ENCODE assay signal across 14 mouse cellular contexts in genomic region chr5:51391319-51391718, GRCm38 (mm10).
DNase-seq lines count a peak whose midpoint lies in the region; ATAC-seq and TF ChIP-seq lines count a peak whose summit lies in the region.
"Had no signal": no experiment of that assay in that cellular context is flagged by ENCODE, and none has a peak within 500 bp of the region (broad histone marks: within the 10 kb centered on the region; RNA-seq: fewer than 3 reads in every experiment).

No protein-coding gene starts in this region.

- no peaks in the 10 kb centered on the region for H3K27me3 ChIP-seq in liver, postnatal 0 days (ENCODE audit: insufficient read depth, low read length)
- H3K27me3 ChIP-seq in liver, embryonic 11.5 days (replicated peaks; ENCODE audit: control insufficient read depth, insufficient read depth, low read length) = no peaks in the 10 kb centered on the region
- no peaks in the 10 kb centered on the region for H3K27me3 ChIP-seq in small intestine, adult 2 months (ENCODE audit: control insufficient read depth, insufficient read depth, low read length)
- H3K27me3 ChIP-seq: forebrain, embryonic 12.5 days; heart, embryonic 13.5 days; limb, embryonic 13.5 days had no signal

- H3K4me2 ChIP-seq in liver, postnatal 0 days (ENCODE audit: low read depth, low read length) = no peak overlapping the region
- no peak overlapping the region for H3K4me2 ChIP-seq in liver, embryonic 11.5 days
- H3K4me2 ChIP-seq: forebrain, embryonic 12.5 days; heart, embryonic 13.5 days; limb, embryonic 13.5 days had no signal

- TF ChIP-seq EP300 in liver, postnatal 0 days (IDR thresholded peaks at IDR 0.05; ENCODE audit: low read depth) = no peak

- peak; percentile 14 for DNase-seq in liver, postnatal 0 days
- no peak for DNase-seq in liver, embryonic 11.5 days (ENCODE audit: low spot score)
- DNase-seq in heart, adult 9 months (ENCODE audit: low spot score in 2 of 2) = peak; percentile 14 to 31
- DNase-seq in kidney, adult 8-10 months = peak; percentile 76 to 81
- no peak for DNase-seq in cerebellum, postnatal 36 days
- DNase-seq in right cerebral cortex, postnatal 36 days (ENCODE audit: low spot score in 2 of 2) = no peak
- DNase-seq: cerebellum, adult 2 months; lung, postnatal 14 days; spleen, adult 18-20 months had no signal

- peak; percentile 62; the same call in 1 of the 2 replicates for TF ChIP-seq POLR2A in small intestine, adult 2 months (IDR thresholded peaks at IDR 0.05; ENCODE audit: low read depth, low read length)

- TF ChIP-seq CTCF in liver, postnatal 0 days (IDR thresholded peaks at IDR 0.05; ENCODE audit: low read depth) = no peak
- TF ChIP-seq CTCF in small intestine, adult 2 months (IDR thresholded peaks at IDR 0.05; ENCODE audit: extremely low read depth, insufficient read length, insufficient replicate concordance, low read depth, low read length) = no peak

- no peak overlapping the region for H3K9ac ChIP-seq in liver, postnatal 0 days (replicated peaks)
- H3K9ac ChIP-seq in liver, embryonic 11.5 days (ENCODE audit: low read depth, low read length) = no peak overlapping the region
- H3K9ac ChIP-seq: forebrain, embryonic 12.5 days; heart, embryonic 13.5 days; limb, embryonic 13.5 days had no signal

- no peak overlapping the region for H3K27ac ChIP-seq in liver, postnatal 0 days (ENCODE audit: low read depth)
- H3K27ac ChIP-seq in liver, embryonic 11.5 days (ENCODE audit: low read depth, low read length) = no peak overlapping the region
- peak overlapping the region; percentile 96 for H3K27ac ChIP-seq in small intestine, adult 2 months (ENCODE audit: insufficient read depth, low read depth, low read length)
- H3K27ac ChIP-seq: forebrain, embryonic 12.5 days; heart, embryonic 13.5 days; limb, embryonic 13.5 days had no signal

- no peaks in the 10 kb centered on the region for H3K36me3 ChIP-seq in liver, postnatal 0 days (replicated peaks; ENCODE audit: insufficient read depth, low read length)
- no peaks in the 10 kb centered on the region for H3K36me3 ChIP-seq in liver, embryonic 11.5 days (ENCODE audit: control insufficient read depth, insufficient read depth, low read length)
- no peaks in the 10 kb centered on the region for H3K36me3 ChIP-seq in small intestine, adult 2 months (ENCODE audit: control insufficient read depth, insufficient read depth, low read length)
- H3K36me3 ChIP-seq: forebrain, embryonic 12.5 days; heart, embryonic 13.5 days; limb, embryonic 13.5 days had no signal

- no peaks in the 10 kb centered on the region for H3K4me1 ChIP-seq in liver, postnatal 0 days (ENCODE audit: insufficient read depth)
- H3K4me1 ChIP-seq in liver, embryonic 11.5 days (replicated peaks; ENCODE audit: control insufficient read depth, insufficient read depth, low read length) = no peaks in the 10 kb centered on the region
- peaks cover 10% of the 10 kb centered on the region; the same call in 1 of the 2 replicates for H3K4me1 ChIP-seq in small intestine, adult 2 months (ENCODE audit: control insufficient read depth, insufficient read depth, insufficient read length, low read length)
- H3K4me1 ChIP-seq: forebrain, embryonic 12.5 days; heart, embryonic 13.5 days; limb, embryonic 13.5 days had no signal

- 66% methylated on average over 8 of the region's 8 CpGs for WGBS in liver, postnatal 0 days (ENCODE audit: insufficient replicate concordance)
- 79% methylated on average over 8 of the region's 8 CpGs for WGBS in liver, embryonic 11.5 days
- 28% methylated on average over 8 of the region's 8 CpGs for WGBS in small intestine, adult 2 months

- ATAC-seq in liver, postnatal 0 days = peak; percentile 73
- no peak for ATAC-seq in liver, embryonic 11.5 days (replicated peaks; ENCODE audit: low FRiP score)
- ATAC-seq in monocyte, adult 5-6 weeks (replicated peaks; ENCODE audit: insufficient number of reproducible peaks, low FRiP score, low TSS enrichment, poor library complexity, severe bottlenecking) = no peak

- H3K9me3 ChIP-seq in liver, postnatal 0 days (ENCODE audit: low read length) = no peaks in the 10 kb centered on the region
- no peaks in the 10 kb centered on the region for H3K9me3 ChIP-seq in liver, embryonic 11.5 days (ENCODE audit: control insufficient read depth, low read length)
- H3K9me3 ChIP-seq: forebrain, embryonic 12.5 days; heart, embryonic 13.5 days; limb, embryonic 13.5 days had no signal

- H3K4me3 ChIP-seq in liver, postnatal 0 days (ENCODE audit: low read depth, low read length) = no peak overlapping the region
- H3K4me3 ChIP-seq in liver, embryonic 11.5 days (ENCODE audit: low read depth, low read length) = no peak overlapping the region
- peak overlapping the region; percentile 21; the same call in 1 of the 2 replicates for H3K4me3 ChIP-seq in small intestine, adult 2 months (ENCODE audit: low read depth, low read length)
- H3K4me3 ChIP-seq: forebrain, embryonic 12.5 days; heart, embryonic 13.5 days; limb, embryonic 13.5 days had no signal

Comparison
In these comparisons a context has a peak if more than half of its experiments do, and no peak if none do; other contexts are left out.
1. DNase-seq: peak in liver, postnatal 0 days (single experiment), heart, adult 9 months (2 of 2) and kidney, adult 8-10 months (2 of 2); none in liver, embryonic 11.5 days (single experiment), cerebellum, postnatal 36 days (0 of 2) and right cerebral cortex, postnatal 36 days (0 of 2).